Mouse (Mus musculus) brain, embryonic 14.5 days (tissue): ENCODE measurements around the gene Ccdc77.

ENCODE experiments used
- CTCF ChIP-seq: fragments of 200-500 bp; IDR thresholded peaks from 2 replicates; pipeline ENCODE4 v1.5.1; 2012; ENCODE audit warnings: inconsistent platforms, mild to moderate bottlenecking, moderate library complexity, borderline replicate concordance; ENCODE audit not compliant: insufficient read depth, insufficient read length; ENCODE audit errors: extremely low read depth
- POLR2A ChIP-seq: fragments of 200-500 bp; IDR thresholded peaks from 2 replicates; pipeline ENCODE4 v1.6.1; 2012; ENCODE audit warnings: mild to moderate bottlenecking, inconsistent platforms, borderline replicate concordance; ENCODE audit not compliant: poor library complexity, insufficient read depth, insufficient read length, severe bottlenecking; ENCODE audit errors: extremely low read depth

DNA sequence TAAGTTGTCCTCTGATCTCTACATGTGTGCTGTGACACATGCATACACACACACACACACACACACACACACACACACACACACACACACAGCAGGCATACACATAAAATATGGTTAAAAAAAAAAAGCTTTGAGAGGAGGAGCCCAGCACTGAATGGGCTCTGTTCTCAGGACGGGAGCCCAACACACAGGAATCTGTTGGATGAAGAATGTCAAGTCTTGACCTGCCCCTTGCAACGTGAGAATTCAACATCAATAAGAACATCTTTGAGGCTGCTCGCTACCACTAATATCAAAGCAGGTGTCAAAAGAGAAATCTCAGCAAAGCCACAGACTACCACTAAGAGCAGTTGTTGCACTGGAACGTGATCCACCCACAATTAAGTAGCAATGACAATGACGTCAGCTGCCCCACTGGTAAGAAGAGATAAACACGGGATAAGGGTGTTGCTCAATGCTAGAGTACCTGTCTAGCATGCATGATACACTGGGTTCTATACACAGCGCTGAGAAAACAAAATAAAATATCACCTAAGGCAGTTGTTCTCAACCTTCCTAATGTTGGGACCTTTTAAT lies 87.2 kb downstream of the Ccdc77 start:
- TF ChIP-seq CTCF (no peak), POLR2A (no peak)
